ENCODE assay signal across 18 mouse cellular contexts in genomic region chr10:110329629-110330028, GRCm38 (mm10).
DNase-seq lines count a peak whose midpoint lies in the region; ATAC-seq lines count a peak whose summit lies in the region.
"Had no signal": no experiment of that assay in that cellular context is flagged by ENCODE, and none has a peak within 500 bp of the region (broad histone marks: within the 10 kb centered on the region; RNA-seq: fewer than 3 reads in every experiment).

No protein-coding gene starts in this region.

- H3K4me3 ChIP-seq in embryonic facial prominence, embryonic 14.5 days (ENCODE audit: low read depth, low read length), result no peak overlapping the region
- no peak overlapping the region for H3K4me3 ChIP-seq in embryonic facial prominence, embryonic 10.5 days
- no peak overlapping the region for H3K4me3 ChIP-seq in limb, embryonic 12.5 days (replicated peaks)
- no peak overlapping the region for H3K4me3 ChIP-seq in limb, embryonic 10.5 days
- H3K4me3 ChIP-seq: forebrain, embryonic 12.5 days had no signal

- H3K36me3 ChIP-seq in embryonic facial prominence, embryonic 14.5 days (ENCODE audit: control insufficient read depth, insufficient read depth, low read length), result no peaks in the 10 kb centered on the region
- no peaks in the 10 kb centered on the region for H3K36me3 ChIP-seq in embryonic facial prominence, embryonic 10.5 days (replicated peaks)
- H3K36me3 ChIP-seq in limb, embryonic 12.5 days, result no peaks in the 10 kb centered on the region
- H3K36me3 ChIP-seq in limb, embryonic 10.5 days, result no peaks in the 10 kb centered on the region
- H3K36me3 ChIP-seq: forebrain, embryonic 12.5 days; G1E had no signal

- intact Hi-C loops in heart, postnatal 10 days (cut with DNase I), result no loop called here

- WGBS in embryonic facial prominence, embryonic 14.5 days, result 50% methylated on average over 5 of the region's 5 CpGs
- 86% methylated on average over 5 of the region's 5 CpGs for WGBS in embryonic facial prominence, embryonic 10.5 days
- 41% methylated on average over 5 of the region's 5 CpGs for WGBS in limb, embryonic 12.5 days
- WGBS in limb, embryonic 10.5 days, result 83% methylated on average over 5 of the region's 5 CpGs

- H3K9ac ChIP-seq in embryonic facial prominence, embryonic 14.5 days (ENCODE audit: low read depth, low read length), result no peak overlapping the region
- H3K9ac ChIP-seq in limb, embryonic 12.5 days (replicated peaks), result no peak overlapping the region
- H3K9ac ChIP-seq: forebrain, embryonic 12.5 days had no signal

- peak; percentile 41 for DNase-seq in embryonic facial prominence, embryonic 14.5 days (ENCODE audit: low spot score)
- no peak for DNase-seq in embryonic facial prominence, embryonic 10.5 days (ENCODE audit: low spot score)
- peak; percentile 14 to 18 for DNase-seq in heart, postnatal 10 days
- DNase-seq in heart, adult 9 months (ENCODE audit: low spot score in 2 of 2), result no peak
- no peak for DNase-seq in limb, embryonic 10.5 days (ENCODE audit: low spot score)
- peak; percentile 34 for DNase-seq in MN1 (ENCODE audit: low spot score)
- DNase-seq: cerebellum, postnatal 10 days; heart, postnatal 36 days; lung, postnatal 10 days; retina, postnatal 1 day; thymus, postnatal 36 days had no signal

- no peaks in the 10 kb centered on the region for H3K9me3 ChIP-seq in embryonic facial prominence, embryonic 14.5 days (ENCODE audit: control insufficient read depth, low read length)
- no peaks in the 10 kb centered on the region for H3K9me3 ChIP-seq in embryonic facial prominence, embryonic 10.5 days
- no peaks in the 10 kb centered on the region for H3K9me3 ChIP-seq in limb, embryonic 12.5 days
- no peaks in the 10 kb centered on the region for H3K9me3 ChIP-seq in limb, embryonic 10.5 days (replicated peaks)
- H3K9me3 ChIP-seq: forebrain, embryonic 12.5 days had no signal

- no peak for ATAC-seq in embryonic facial prominence, embryonic 14.5 days (ENCODE audit: low read depth)
- 0 out of 2 replicates have a peak, but pooled peaks have one; percentile 15 for ATAC-seq in limb, embryonic 12.5 days (ENCODE audit: insufficient number of reproducible peaks, insufficient read depth, low FRiP score, low TSS enrichment, low read depth)
- no peak for ATAC-seq in erythroid progenitor cell, adult 5-6 weeks (replicated peaks; ENCODE audit: low FRiP score, poor library complexity, severe bottlenecking)
- ATAC-seq: CD4-positive, CD25-positive, alpha-beta regulatory T cell, adult 4 months; inflammation-experienced regulatory T-cells, adult 6 months had no signal

- no peaks in the 10 kb centered on the region for H3K4me1 ChIP-seq in embryonic facial prominence, embryonic 14.5 days (ENCODE audit: control insufficient read depth, insufficient read depth, low read length)
- no peaks in the 10 kb centered on the region for H3K4me1 ChIP-seq in embryonic facial prominence, embryonic 10.5 days
- no peaks in the 10 kb centered on the region for H3K4me1 ChIP-seq in limb, embryonic 12.5 days (replicated peaks)
- H3K4me1 ChIP-seq in limb, embryonic 10.5 days, result no peaks in the 10 kb centered on the region
- H3K4me1 ChIP-seq: forebrain, embryonic 12.5 days had no signal

- no peak overlapping the region for H3K27ac ChIP-seq in embryonic facial prominence, embryonic 14.5 days (replicated peaks; ENCODE audit: low read depth, low read length)
- H3K27ac ChIP-seq in embryonic facial prominence, embryonic 10.5 days (replicated peaks), result no peak overlapping the region
- no peak overlapping the region for H3K27ac ChIP-seq in limb, embryonic 12.5 days
- no peak overlapping the region for H3K27ac ChIP-seq in limb, embryonic 10.5 days
- H3K27ac ChIP-seq: forebrain, embryonic 12.5 days had no signal

- H3K4me2 ChIP-seq in embryonic facial prominence, embryonic 14.5 days (ENCODE audit: low read depth, low read length), result no peak overlapping the region
- no peak overlapping the region for H3K4me2 ChIP-seq in limb, embryonic 12.5 days
- H3K4me2 ChIP-seq: forebrain, embryonic 12.5 days; liver, embryonic 11.5 days had no signal

- H3K27me3 ChIP-seq in embryonic facial prominence, embryonic 14.5 days (replicated peaks; ENCODE audit: control insufficient read depth, insufficient read depth, low read length), result no peaks in the 10 kb centered on the region
- H3K27me3 ChIP-seq in embryonic facial prominence, embryonic 10.5 days (replicated peaks; ENCODE audit: low read depth, poor library complexity, severe bottlenecking), result no peaks in the 10 kb centered on the region
- no peaks in the 10 kb centered on the region for H3K27me3 ChIP-seq in limb, embryonic 12.5 days
- no peaks in the 10 kb centered on the region for H3K27me3 ChIP-seq in limb, embryonic 10.5 days (ENCODE audit: low read depth, poor library complexity, severe bottlenecking)
- H3K27me3 ChIP-seq: forebrain, embryonic 12.5 days had no signal

Comparison
In these comparisons a context has a peak if more than half of its experiments do, and no peak if none do; other contexts are left out.
1. DNase-seq: peak in embryonic facial prominence, embryonic 14.5 days (single experiment), heart, postnatal 10 days (2 of 2) and MN1 (single experiment); none in embryonic facial prominence, embryonic 10.5 days (single experiment), heart, adult 9 months (0 of 2) and limb, embryonic 10.5 days (single experiment).